Mouse (Mus musculus) cerebellum, adult 2 months (tissue): ENCODE data around the gene Cachd1. TPM values are rescaled to one million over a fixed set of nuclear protein-coding genes. Genes with fewer than 3 reads are reported as not detected.

ENCODE experiments used
- DNase-seq, 2 experiments: peaks; one replicate each; pipeline ENCODE4 v3.0.0; 2021
- H3K27ac ChIP-seq: fragments of 200-500 bp; 2 replicates; pipeline ENCODE4 v1.5.1; 2012; ENCODE audit warnings: low read length, control low read depth, inconsistent platforms; ENCODE audit not compliant: insufficient read depth
- H3K27me3 ChIP-seq: fragments of 200-500 bp; 2 replicates; pipeline ENCODE4 v1.6.1; 2012; ENCODE audit warnings: inconsistent platforms, mild to moderate bottlenecking, low read length, moderate library complexity; ENCODE audit not compliant: control insufficient read depth, insufficient read depth
- H3K4me1 ChIP-seq: fragments of 200-500 bp; 2 replicates; pipeline ENCODE4 v1.6.1; 2011; ENCODE audit warnings: low read length; ENCODE audit not compliant: control insufficient read depth, insufficient read depth
- H3K4me3 ChIP-seq: fragments of 200-500 bp; replicated peaks from 2 replicates; pipeline ENCODE3; 2011; ENCODE audit warnings: mild to moderate bottlenecking, low read depth, low read length, control low read depth; ENCODE audit not compliant: insufficient read depth
- CTCF ChIP-seq: fragments of 200-500 bp; IDR thresholded peaks from 2 replicates; pipeline ENCODE4 v1.5.1; 2011; ENCODE audit warnings: low read depth, mild to moderate bottlenecking, control low read depth, low read length, moderate library complexity, borderline replicate concordance; ENCODE audit not compliant: insufficient read depth
- POLR2A ChIP-seq: fragments of 200-500 bp; IDR thresholded peaks from 2 replicates; pipeline ENCODE4 v1.6.1; 2011; ENCODE audit warnings: low read length, control low read depth, borderline replicate concordance; ENCODE audit not compliant: insufficient read depth
- WGBS: fragments of 180-500 bp; shearing (Covaris S2); methylation state at CpG from one replicate; pipeline ENCODE4 v1.1.7; 2018; 5-methylcytosine and 5-hydroxymethylcytosine counted together
- polyA plus RNA-seq: library from polyadenylated mRNA; depleted of rRNA; stranded (reverse); fragments of >200 nt; gene quantifications from 2 replicates; pipeline ENCODE4 v1.2.3, GENCODE M21; 2012

Gene Cachd1
- polyA plus RNA-seq, 1 experiment: 41.4 TPM

DNA sequence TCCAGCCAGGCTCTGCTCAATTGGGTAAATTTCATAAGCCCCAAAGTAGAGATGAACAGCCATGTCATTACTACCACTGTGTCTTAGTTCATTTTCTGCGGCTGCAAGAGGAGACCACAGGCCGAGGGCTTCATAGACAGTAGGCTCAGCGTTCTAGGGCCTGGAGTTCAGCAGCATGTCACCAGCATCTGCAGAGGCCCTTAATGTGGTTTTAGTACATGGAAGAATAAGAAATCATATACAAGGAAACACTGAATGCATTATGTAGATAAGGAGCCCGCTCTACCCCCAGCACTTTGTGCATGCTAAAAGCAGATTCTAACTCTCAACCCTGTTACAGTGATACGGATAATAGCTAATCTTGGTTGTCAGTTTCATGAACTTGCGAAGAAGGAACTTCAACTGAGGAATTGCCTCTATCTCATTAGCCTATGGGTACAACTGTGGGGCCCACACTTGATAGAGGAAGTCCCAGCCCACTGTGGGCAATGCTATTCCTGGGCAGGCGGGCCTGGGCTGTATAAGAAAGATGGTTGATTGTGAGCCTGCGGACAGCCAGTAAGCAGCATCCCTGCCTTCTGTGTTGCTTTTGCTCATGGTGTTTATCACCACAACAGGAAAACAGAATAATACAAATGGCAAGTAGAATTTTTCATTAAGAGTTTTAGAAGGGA, 110.4 kb downstream of the Cachd1 start:
- Histone ChIP-seq H3K27ac (no peak overlapping the region), H3K4me3 (no peak overlapping the region), H3K4me1 (no peaks in the 10 kb centered on the region), H3K27me3 (no peaks in the 10 kb centered on the region)
- no peak for TF ChIP-seq CTCF
- TF ChIP-seq POLR2A: no peak
- 91% methylated on average over 8 of the region's 8 CpGs for WGBS
- no peak for DNase-seq

GRCm38 (mm10) chr4:100890106-100890970, 113.9 kb downstream of the Cachd1 start:
- Histone ChIP-seq H3K27ac (no peak overlapping the region), H3K4me1 (no peaks in the 10 kb centered on the region), H3K27me3 (no peaks in the 10 kb centered on the region), H3K4me3 (no peak overlapping the region)
- TF ChIP-seq POLR2A (no peak), CTCF (no peak)
- no peak for DNase-seq
- 30% methylated on average over 7 of the region's 7 CpGs for WGBS

DNA sequence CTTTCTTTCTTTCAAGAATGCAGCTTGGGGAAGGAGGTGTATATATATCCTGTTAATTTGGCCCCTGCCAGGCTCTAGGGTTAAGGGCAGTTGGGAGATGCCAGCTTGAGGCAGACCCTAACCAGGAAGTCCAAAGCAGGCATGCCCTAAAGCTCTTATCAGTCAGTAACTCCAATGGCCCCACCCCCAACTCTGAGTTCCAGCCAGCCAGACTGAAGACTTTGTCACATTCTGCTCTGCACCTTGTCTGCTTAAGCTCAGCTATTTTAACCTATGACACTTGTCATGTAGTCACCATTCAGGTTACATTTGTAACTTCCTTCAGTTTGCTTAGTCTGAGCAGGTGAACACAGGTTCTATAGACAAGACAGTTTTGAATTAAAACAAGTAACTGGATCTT, 117.3 kb downstream of the Cachd1 start:
- Histone ChIP-seq H3K4me3 (no peak overlapping the region), H3K27me3 (no peaks in the 10 kb centered on the region), H3K4me1 (no peaks in the 10 kb centered on the region), H3K27ac (no peak overlapping the region)
- no peak for TF ChIP-seq CTCF
- no peak for TF ChIP-seq POLR2A
- DNase-seq: no peak

DNA sequence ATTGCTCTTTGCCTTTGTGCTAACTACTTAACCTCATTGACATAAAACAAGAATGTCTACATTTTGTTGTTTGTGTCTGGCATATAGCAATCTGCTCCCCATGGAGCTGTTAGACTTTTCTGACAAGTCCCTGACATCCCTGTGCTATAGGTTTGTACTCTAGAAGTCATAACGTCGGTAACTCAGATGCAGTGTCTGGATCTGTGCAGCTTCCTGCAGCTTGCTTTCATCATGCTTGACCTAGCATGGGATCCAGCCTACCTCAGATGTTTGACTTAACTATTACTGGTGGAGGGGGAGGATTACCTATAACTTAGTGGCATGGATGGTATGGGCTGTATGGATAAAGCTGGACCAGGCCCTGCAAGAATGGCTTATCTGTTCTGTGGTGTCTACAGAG, 117.7 kb downstream of the Cachd1 start:
- Histone ChIP-seq H3K4me1 (no peaks in the 10 kb centered on the region), H3K27ac (no peak overlapping the region), H3K27me3 (no peaks in the 10 kb centered on the region), H3K4me3 (no peak overlapping the region)
- TF ChIP-seq POLR2A (no peak), CTCF (no peak)
- WGBS: 65% methylated on average over 2 of the region's 2 CpGs
- DNase-seq: no peak

- Histone ChIP-seq H3K4me3 (no peak overlapping the region), H3K4me1 (no peaks in the 10 kb centered on the region), H3K27ac (no peak overlapping the region), H3K27me3 (no peaks in the 10 kb centered on the region)
- WGBS: 83% methylated on average over 8 of the region's 8 CpGs
- TF ChIP-seq CTCF (no peak), POLR2A (no peak)
- no peak for DNase-seq
Observed at GRCm38 (mm10) chr4:100896260-100897010, 120.0 kb downstream of the Cachd1 start.

DNA sequence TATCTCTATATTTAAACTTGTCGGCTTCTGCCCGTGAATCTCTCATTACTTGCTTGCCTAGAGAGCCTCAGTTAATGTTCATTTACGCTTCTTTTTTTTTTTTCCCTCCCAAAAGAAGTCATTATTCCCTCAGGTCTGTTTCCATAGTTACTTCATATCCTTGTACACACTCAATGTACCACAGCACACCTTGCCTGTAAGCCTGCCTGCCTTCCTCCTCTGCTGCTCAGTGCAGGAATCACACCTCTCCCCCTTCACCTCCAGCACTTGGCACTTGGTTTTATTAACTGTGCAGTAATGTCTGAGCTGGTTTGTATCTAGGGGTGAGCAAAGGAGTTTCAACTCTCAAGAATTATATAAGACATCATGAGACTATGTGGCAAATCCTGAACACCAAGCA, 121.5 kb downstream of the Cachd1 start:
- Histone ChIP-seq H3K27me3 (no peaks in the 10 kb centered on the region), H3K27ac (no peak overlapping the region), H3K4me1 (no peaks in the 10 kb centered on the region), H3K4me3 (no peak overlapping the region)
- WGBS: 96% methylated on average over 3 of the region's 3 CpGs
- no peak for TF ChIP-seq POLR2A
- no peak for TF ChIP-seq CTCF
- DNase-seq: no peak

GRCm38 (mm10) chr4:100909694-100910340, 133.3 kb downstream of the Cachd1 start:
- TF ChIP-seq POLR2A (no peak), CTCF (no peak)
- no peak for DNase-seq
- no peaks in the 10 kb centered on the region for H3K27me3 ChIP-seq
- no peak overlapping the region for H3K4me3 ChIP-seq
- no peak overlapping the region for H3K27ac ChIP-seq
- 51% methylated on average over 9 of the region's 9 CpGs for WGBS
- no peaks in the 10 kb centered on the region for H3K4me1 ChIP-seq
